Mouse (Mus musculus): ENCODE data around the gene Cbfa2t3. TPM values are rescaled to one million over a fixed set of nuclear protein-coding genes. Genes with fewer than 3 reads are reported as not detected.

The Cbfa2t3 gene
- polyA plus RNA-seq, 1 experiment from 2014 or later, result 2.8 TPM

- Histone ChIP-seq H3K9me3 (no peaks in the 10 kb centered on the region), H3K36me3 (no peaks in the 10 kb centered on the region), H3K27me3 (peaks cover 5% of the 10 kb centered on the region; the same call in 1 of the 2 replicates), H3K4me2 (no peak overlapping the region), H3K4me1 (replicated peaks) (peaks cover 58% of the 10 kb centered on the region), H3K9ac (replicated peaks) (no peak overlapping the region), H3K4me3 (replicated peaks) (no peak overlapping the region), H3K27ac (no peak overlapping the region; the same call in 1 of the 2 replicates)
- no peak for ATAC-seq (ENCODE audit: insufficient number of reproducible peaks, insufficient read depth, low FRiP score, low TSS enrichment, low read depth)
- WGBS, result 31% methylated on average over 15 of the region's 15 CpGs
Observed at GRCm38 (mm10) chr8:122648192-122648970, 50.5 kb downstream of the Cbfa2t3 start.

GRCm38 (mm10) chr8:122646337-122646736 is 52.6 kb downstream of the Cbfa2t3 start:
- Histone ChIP-seq H3K27ac (no peak overlapping the region), H3K4me2 (no peak overlapping the region), H3K4me3 (replicated peaks) (no peak overlapping the region), H3K9me3 (no peaks in the 10 kb centered on the region), H3K9ac (replicated peaks) (no peak overlapping the region), H3K36me3 (0 out of 2 replicates have a peak, but pooled peaks cover 9% of the 10 kb centered on the region), H3K27me3 (peaks cover 5% of the 10 kb centered on the region; the same call in 1 of the 2 replicates), H3K4me1 (replicated peaks) (peaks cover 38% of the 10 kb centered on the region)
- ATAC-seq (ENCODE audit: insufficient number of reproducible peaks, insufficient read depth, low FRiP score, low TSS enrichment, low read depth), result no peak
- 87% methylated on average over 16 of the region's 16 CpGs for WGBS

DNA sequence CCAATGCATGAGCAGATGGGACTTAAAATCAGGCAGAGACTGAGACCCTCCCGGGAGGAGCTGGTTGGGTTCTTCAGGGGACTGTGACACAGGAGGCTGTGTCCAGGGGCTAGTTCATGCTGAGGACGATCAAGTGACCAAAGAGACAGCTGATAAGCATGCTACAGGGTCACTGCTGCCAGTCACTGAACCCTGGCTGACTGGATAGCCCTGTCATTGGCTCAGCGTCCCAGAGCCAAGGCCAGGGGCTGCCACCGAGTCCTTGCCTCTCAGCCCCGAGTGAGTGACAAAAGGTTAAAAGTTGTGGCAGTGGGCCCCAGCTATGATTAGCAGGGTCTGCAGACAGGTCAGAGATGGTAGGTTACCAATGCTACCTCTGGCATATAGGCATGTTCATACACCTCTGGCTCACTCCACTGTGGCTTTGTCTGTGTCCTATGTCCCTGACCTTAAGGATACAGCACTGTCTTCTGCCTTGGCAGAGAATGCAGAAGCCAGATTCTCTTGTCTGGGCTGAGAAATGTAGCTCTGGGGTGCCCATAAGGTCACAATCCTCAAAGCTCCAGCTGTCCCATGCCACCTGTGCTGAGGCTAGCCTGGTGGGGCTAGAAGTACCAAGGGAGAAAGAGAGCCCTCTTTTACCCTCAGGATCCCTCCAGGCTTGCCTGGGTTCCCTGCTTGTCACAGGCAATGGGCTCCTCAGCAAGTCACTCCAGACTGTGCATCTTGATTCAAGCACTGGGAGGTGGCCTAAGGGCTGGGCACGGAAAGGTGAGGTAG is 54.5 kb downstream of the Cbfa2t3 start:
- H3K36me3 ChIP-seq, result 0 out of 2 replicates have a peak, but pooled peaks cover 9% of the 10 kb centered on the region
- ATAC-seq (ENCODE audit: insufficient number of reproducible peaks, insufficient read depth, low FRiP score, low TSS enrichment, low read depth), result no peak
- 80% methylated on average over 6 of the region's 6 CpGs for WGBS
- H3K27me3 ChIP-seq, result 0 out of 2 replicates have a peak, but pooled peaks cover 5% of the 10 kb centered on the region
- no peak overlapping the region for H3K4me3 ChIP-seq (replicated peaks)
- no peak overlapping the region for H3K4me2 ChIP-seq
- peaks cover 38% of the 10 kb centered on the region for H3K4me1 ChIP-seq (replicated peaks)
- H3K9me3 ChIP-seq, result no peaks in the 10 kb centered on the region
- H3K27ac ChIP-seq, result no peak overlapping the region
- no peak overlapping the region for H3K9ac ChIP-seq (replicated peaks)

GRCm38 (mm10) chr8:122642071-122642470 is 56.8 kb downstream of the Cbfa2t3 start:
- ATAC-seq (ENCODE audit: insufficient number of reproducible peaks, insufficient read depth, low FRiP score, low TSS enrichment, low read depth), result no peak
- no peak overlapping the region for H3K27ac ChIP-seq
- 0 out of 2 replicates have a peak, but pooled peaks cover 9% of the 10 kb centered on the region for H3K36me3 ChIP-seq
- 0 out of 2 replicates have a peak, but pooled peaks cover 5% of the 10 kb centered on the region for H3K27me3 ChIP-seq
- H3K4me2 ChIP-seq, result no peak overlapping the region
- H3K9ac ChIP-seq (replicated peaks), result no peak overlapping the region
- no peaks in the 10 kb centered on the region for H3K9me3 ChIP-seq
- no peak overlapping the region for H3K4me3 ChIP-seq (replicated peaks)
- WGBS, result 77% methylated on average over 9 of the region's 9 CpGs
- peaks cover 34% of the 10 kb centered on the region for H3K4me1 ChIP-seq (replicated peaks)

DNA sequence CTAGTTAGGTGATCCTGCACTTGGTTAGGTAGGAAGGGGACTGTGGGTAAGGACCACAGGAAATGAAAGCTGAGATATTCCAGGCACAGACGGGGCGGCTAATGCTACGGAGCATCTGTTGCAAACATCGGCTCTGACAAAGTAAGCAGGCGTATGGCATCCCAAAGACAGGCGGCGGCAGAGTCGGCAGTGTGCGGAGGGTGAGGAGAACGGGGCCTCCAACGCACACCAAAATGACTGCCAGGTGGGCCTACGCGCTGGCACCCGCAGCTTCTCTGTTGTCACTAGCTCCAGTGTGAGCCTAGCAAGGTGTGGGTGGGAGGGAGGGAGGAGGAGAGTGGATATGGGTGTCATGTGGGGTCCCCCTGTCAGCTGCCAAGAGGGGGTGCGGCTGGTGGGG is 57.5 kb downstream of the Cbfa2t3 start:
- peaks cover 40% of the 10 kb centered on the region for H3K4me1 ChIP-seq (replicated peaks)
- H3K9me3 ChIP-seq, result no peaks in the 10 kb centered on the region
- H3K4me3 ChIP-seq (replicated peaks), result no peak overlapping the region
- 60% methylated on average over 15 of the region's 15 CpGs for WGBS
- 0 out of 2 replicates have a peak, but pooled peaks cover 5% of the 10 kb centered on the region for H3K27me3 ChIP-seq
- 0 out of 2 replicates have a peak, but pooled peaks cover 9% of the 10 kb centered on the region for H3K36me3 ChIP-seq
- peak overlapping the region; percentile 42; the same call in 1 of the 2 replicates for H3K27ac ChIP-seq
- H3K9ac ChIP-seq (replicated peaks), result no peak overlapping the region
- no peak for ATAC-seq (ENCODE audit: insufficient number of reproducible peaks, insufficient read depth, low FRiP score, low TSS enrichment, low read depth)
- H3K4me2 ChIP-seq, result no peak overlapping the region

DNA sequence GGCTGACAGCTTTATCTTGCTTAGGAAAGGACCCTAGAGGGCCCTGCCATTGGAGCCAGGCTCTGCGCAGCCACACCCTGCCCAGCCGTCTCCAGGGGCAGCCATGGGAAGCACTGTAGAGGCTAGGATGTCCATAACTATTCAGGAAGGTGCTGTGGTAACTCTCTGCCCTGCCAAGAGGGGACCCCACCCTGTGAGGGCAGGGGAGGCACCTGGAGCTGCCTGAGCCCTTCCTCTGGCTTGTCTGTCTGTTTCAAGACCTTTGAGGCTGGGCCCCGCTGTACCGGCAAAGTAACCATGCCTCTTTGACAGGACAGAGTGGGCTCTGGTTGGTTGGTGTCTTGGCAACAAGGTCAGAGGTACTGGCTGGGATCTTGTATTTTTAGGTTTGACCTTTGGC is 58.1 kb downstream of the Cbfa2t3 start:
- no peak for ATAC-seq (ENCODE audit: insufficient number of reproducible peaks, insufficient read depth, low FRiP score, low TSS enrichment, low read depth)
- H3K27ac ChIP-seq, result no peak overlapping the region
- 0 out of 2 replicates have a peak, but pooled peaks cover 5% of the 10 kb centered on the region for H3K27me3 ChIP-seq
- no peaks in the 10 kb centered on the region for H3K9me3 ChIP-seq
- no peak overlapping the region for H3K9ac ChIP-seq (replicated peaks)
- H3K4me2 ChIP-seq, result no peak overlapping the region
- 0 out of 2 replicates have a peak, but pooled peaks cover 9% of the 10 kb centered on the region for H3K36me3 ChIP-seq
- H3K4me1 ChIP-seq (replicated peaks), result peaks cover 46% of the 10 kb centered on the region
- WGBS, result 79% methylated on average over 4 of the region's 4 CpGs
- H3K4me3 ChIP-seq (replicated peaks), result no peak overlapping the region

- Histone ChIP-seq H3K9ac (replicated peaks) (no peak overlapping the region), H3K27ac (peak overlapping the region; percentile 53; the same call in 1 of the 2 replicates), H3K4me2 (no peak overlapping the region; the same call in 1 of the 2 replicates), H3K4me1 (replicated peaks) (peaks cover 48% of the 10 kb centered on the region), H3K4me3 (replicated peaks) (no peak overlapping the region), H3K36me3 (peaks cover 16% of the 10 kb centered on the region; the same call in 1 of the 2 replicates), H3K27me3 (0 out of 2 replicates have a peak, but pooled peaks cover 5% of the 10 kb centered on the region), H3K9me3 (no peaks in the 10 kb centered on the region)
- no peak for ATAC-seq (ENCODE audit: insufficient number of reproducible peaks, insufficient read depth, low FRiP score, low TSS enrichment, low read depth)
- WGBS, result 25% methylated on average over 16 of the region's 16 CpGs
Observed at GRCm38 (mm10) chr8:122639521-122640248, 59.2 kb downstream of the Cbfa2t3 start.

GRCm38 (mm10) chr8:122638601-122639000 is 60.3 kb downstream of the Cbfa2t3 start:
- H3K9ac ChIP-seq (replicated peaks), result no peak overlapping the region
- no peaks in the 10 kb centered on the region for H3K27me3 ChIP-seq
- H3K27ac ChIP-seq, result no peak overlapping the region
- H3K9me3 ChIP-seq, result no peaks in the 10 kb centered on the region
- no peak overlapping the region for H3K4me2 ChIP-seq
- ATAC-seq (ENCODE audit: insufficient number of reproducible peaks, insufficient read depth, low FRiP score, low TSS enrichment, low read depth), result no peak
- peaks cover 48% of the 10 kb centered on the region for H3K4me1 ChIP-seq (replicated peaks)
- 74% methylated on average over 16 of the region's 16 CpGs for WGBS
- no peak overlapping the region for H3K4me3 ChIP-seq (replicated peaks)
- H3K36me3 ChIP-seq, result peaks cover 16% of the 10 kb centered on the region; the same call in 1 of the 2 replicates

GRCm38 (mm10) chr8:122637230-122637629 is 61.7 kb downstream of the Cbfa2t3 start:
- 0 out of 2 replicates have a peak overlapping the region, but pooled peaks have one; percentile 8 for H3K27ac ChIP-seq
- WGBS, result 91% methylated on average over 9 of the region's 9 CpGs

DNA sequence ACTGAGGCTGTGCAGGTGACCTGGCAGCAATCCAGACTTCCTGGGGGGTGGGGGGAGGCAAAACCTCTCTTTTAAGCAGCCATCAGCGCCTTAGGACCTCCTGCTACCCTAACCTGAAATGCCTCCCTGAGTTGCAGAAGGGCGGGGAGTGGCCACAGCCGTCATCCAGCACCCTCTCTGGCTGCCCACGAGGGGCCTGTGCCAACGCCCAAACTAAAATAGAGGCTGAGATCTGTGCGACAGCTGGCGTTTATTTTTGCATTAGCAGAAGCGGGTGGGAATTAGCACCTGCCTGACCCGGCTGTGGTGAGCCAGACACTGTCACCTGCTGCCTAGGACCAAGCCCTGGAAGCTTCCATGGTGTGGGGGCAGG is 62.1 kb downstream of the Cbfa2t3 start:
- ATAC-seq (ENCODE audit: insufficient number of reproducible peaks, insufficient read depth, low FRiP score, low TSS enrichment, low read depth), result no peak
- Histone ChIP-seq H3K4me1 (replicated peaks) (peaks cover 48% of the 10 kb centered on the region), H3K4me2 (no peak overlapping the region), H3K36me3 (peaks cover 15% of the 10 kb centered on the region), H3K27ac (0 out of 2 replicates have a peak overlapping the region, but pooled peaks have one; percentile 8), H3K4me3 (replicated peaks) (no peak overlapping the region), H3K27me3 (no peaks in the 10 kb centered on the region), H3K9ac (replicated peaks) (no peak overlapping the region), H3K9me3 (no peaks in the 10 kb centered on the region)
- WGBS, result 57% methylated on average over 9 of the region's 9 CpGs

More at GRCm38 (mm10) chr8:122637230-122637629, 61.7 kb downstream of the Cbfa2t3 start:
- no peak for ATAC-seq (ENCODE audit: insufficient number of reproducible peaks, insufficient read depth, low FRiP score, low TSS enrichment, low read depth)
- H3K4me2 ChIP-seq, result no peak overlapping the region
- H3K27me3 ChIP-seq, result no peaks in the 10 kb centered on the region
- peaks cover 15% of the 10 kb centered on the region for H3K36me3 ChIP-seq
- H3K9me3 ChIP-seq, result no peaks in the 10 kb centered on the region
- no peak overlapping the region for H3K9ac ChIP-seq (replicated peaks)
- peaks cover 48% of the 10 kb centered on the region for H3K4me1 ChIP-seq (replicated peaks)
- no peak overlapping the region for H3K4me3 ChIP-seq (replicated peaks)

Data from limb, embryonic 12.5 days (tissue).